Mouse (Mus musculus) heart, embryonic 15.5 days (tissue): Measurements from ENCODE around the gene Pafah1b2. TPM values are rescaled to one million over a fixed set of nuclear protein-coding genes. Genes with fewer than 3 reads are reported as not detected.

Experiments used
- ATAC-seq: fragments of 200-750 bp; cut with Nextera tagmentation; replicated peaks from 2 replicates; pipeline ENCODE4 v1.8.0; 2017; ENCODE audit warnings: low read depth, moderate TSS enrichment; ENCODE audit not compliant: insufficient number of reproducible peaks, insufficient read depth, low FRiP score
- H3K27ac ChIP-seq: fragments of 300-500 bp; sonication (generic); 2 replicates; pipeline ENCODE4 v1.5.1; 2015; ENCODE audit warnings: mild to moderate bottlenecking, inconsistent platforms
- H3K27me3 ChIP-seq: fragments of 300-500 bp; sonication (generic); 2 replicates; pipeline ENCODE4 v1.6.1; 2015; ENCODE audit warnings: inconsistent platforms
- H3K36me3 ChIP-seq: fragments of 300-500 bp; sonication (generic); 2 replicates; pipeline ENCODE4 v1.6.1; 2015; ENCODE audit warnings: mild to moderate bottlenecking, inconsistent platforms
- H3K4me1 ChIP-seq: fragments of 300-500 bp; sonication (generic); replicated peaks from 2 replicates; pipeline ENCODE4 v1.6.1; 2015; ENCODE audit warnings: inconsistent platforms
- H3K4me2 ChIP-seq: fragments of 300-500 bp; sonication (generic); 2 replicates; pipeline ENCODE4 v1.6.1; 2015; ENCODE audit warnings: inconsistent platforms, mild to moderate bottlenecking, moderate library complexity
- H3K4me3 ChIP-seq: fragments of 300-500 bp; sonication (generic); 2 replicates; pipeline ENCODE4 v1.5.1; 2015; ENCODE audit warnings: mild to moderate bottlenecking, inconsistent platforms
- H3K9ac ChIP-seq: fragments of 300-500 bp; sonication (generic); 2 replicates; pipeline ENCODE4 v1.6.1; 2015; ENCODE audit warnings: mild to moderate bottlenecking, inconsistent platforms
- H3K9me3 ChIP-seq: fragments of 300-500 bp; sonication (generic); replicated peaks from 2 replicates; pipeline ENCODE4 v1.6.1; 2016; ENCODE audit warnings: inconsistent platforms
- WGBS: fragments of 180-500 bp; shearing (Covaris S2); methylation state at CpG from one replicate; pipeline ENCODE4 v1.1.7; 2015; ENCODE audit warnings: mixed read lengths; 5-methylcytosine and 5-hydroxymethylcytosine counted together
- polyA plus RNA-seq: library from polyadenylated mRNA; unstranded; fragments of >200 nt; fragmentation: Nextera tagmentation; extraction: Ambion mirVana; gene quantifications from 2 replicates; pipeline ENCODE4 v1.2.1, GENCODE M21; 2015

Gene Pafah1b2
- polyA plus RNA-seq, 1 experiment from 2014 or later = 105 TPM

DNA sequence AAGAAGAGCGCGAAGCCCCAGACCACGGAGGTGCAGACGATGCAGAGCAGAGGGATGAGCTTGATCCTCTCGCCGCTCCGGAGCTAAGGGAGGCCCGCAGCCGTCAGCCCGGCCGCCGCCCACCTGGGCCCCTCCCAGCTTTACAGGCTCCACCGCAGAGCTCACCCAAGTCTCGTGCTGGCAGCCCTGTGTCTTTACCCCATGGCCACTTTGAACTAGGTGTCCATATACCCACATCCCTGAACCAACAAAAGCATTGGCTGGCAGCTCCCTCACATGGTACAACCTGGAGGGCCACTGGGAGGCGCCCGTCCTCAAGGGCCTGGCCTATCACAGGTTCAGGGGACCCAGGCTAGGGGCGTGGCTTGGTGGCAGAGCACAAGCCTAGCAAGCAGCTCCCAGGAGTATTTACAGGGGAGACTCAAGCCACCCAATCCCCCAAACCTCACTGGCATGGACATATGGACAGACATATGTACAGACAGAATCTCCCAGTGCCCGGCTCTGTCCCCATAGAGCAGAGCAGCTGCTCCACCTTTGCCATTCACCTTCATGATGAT lies 71.1 kb downstream of the Pafah1b2 start:
- WGBS = 66% methylated on average over 18 of the region's 18 CpGs
- no peak for ATAC-seq
- H3K4me1 ChIP-seq = peaks cover 7% of the 10 kb centered on the region
- H3K4me2 ChIP-seq = no peak overlapping the region
- H3K9me3 ChIP-seq = no peaks in the 10 kb centered on the region
- H3K36me3 ChIP-seq = peaks cover 54% of the 10 kb centered on the region
- no peak overlapping the region for H3K4me3 ChIP-seq
- no peak overlapping the region for H3K27ac ChIP-seq
- no peak overlapping the region for H3K9ac ChIP-seq
- H3K27me3 ChIP-seq = no peaks in the 10 kb centered on the region

DNA sequence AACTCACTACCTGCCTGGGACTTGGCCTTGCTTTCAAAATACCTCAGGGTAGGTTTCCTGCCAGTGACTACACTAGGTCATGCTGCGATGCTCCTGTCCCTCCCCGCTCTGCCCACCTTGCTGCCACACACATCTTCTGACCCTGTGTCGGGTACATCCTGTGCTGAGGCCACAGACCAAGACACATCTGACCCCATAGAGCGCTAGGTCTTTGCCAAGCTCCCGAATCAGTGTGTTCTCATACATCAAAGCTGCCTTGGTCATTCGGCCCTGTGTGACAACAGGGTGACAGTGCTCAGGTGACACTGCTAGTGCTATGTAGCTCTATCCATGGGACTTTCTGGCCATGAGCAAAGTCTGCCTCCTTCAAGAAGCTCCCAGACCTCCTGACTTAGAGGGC lies 72.7 kb downstream of the Pafah1b2 start:
- Histone ChIP-seq H3K27ac (no peak overlapping the region), H3K27me3 (no peaks in the 10 kb centered on the region), H3K4me2 (no peak overlapping the region), H3K36me3 (peaks cover 48% of the 10 kb centered on the region), H3K4me3 (no peak overlapping the region), H3K9ac (no peak overlapping the region), H3K9me3 (no peaks in the 10 kb centered on the region), H3K4me1 (peaks cover 16% of the 10 kb centered on the region)
- no peak for ATAC-seq
- WGBS = 93% methylated on average over 6 of the region's 6 CpGs

DNA sequence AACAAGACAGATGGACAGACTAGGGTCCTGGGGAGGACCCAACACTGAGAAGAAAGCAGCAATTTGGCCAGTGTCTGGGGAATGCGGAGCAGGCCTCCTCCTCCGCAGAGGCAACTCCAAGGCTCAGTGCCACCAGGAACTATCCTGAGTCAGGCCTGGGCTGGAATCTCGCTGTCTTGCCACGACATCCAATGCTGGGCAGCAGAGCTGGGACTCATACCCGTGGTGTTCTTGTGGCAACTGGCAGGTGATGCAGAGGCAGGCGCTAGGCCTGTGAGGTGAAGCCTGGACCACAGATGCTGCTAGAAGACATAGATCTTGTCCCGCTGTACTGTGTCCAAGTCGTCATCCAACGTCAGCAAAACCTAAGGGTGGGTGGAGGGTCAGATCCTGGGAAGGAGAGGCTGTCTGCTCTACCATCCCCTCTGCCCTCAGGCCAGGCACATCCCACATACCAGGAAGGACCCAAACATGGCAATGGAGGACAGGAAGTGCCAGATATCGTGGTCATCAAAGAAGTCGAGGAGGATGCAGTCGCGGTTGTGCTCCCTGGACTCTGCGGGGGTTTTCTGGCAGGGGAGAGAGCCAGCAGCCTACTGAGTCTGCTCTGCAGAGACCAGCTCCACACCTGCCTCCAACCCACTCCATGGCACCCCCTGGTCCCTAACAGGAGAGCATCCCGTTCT lies 73.4 kb downstream of the Pafah1b2 start:
- H3K9ac ChIP-seq = no peak overlapping the region

DNA sequence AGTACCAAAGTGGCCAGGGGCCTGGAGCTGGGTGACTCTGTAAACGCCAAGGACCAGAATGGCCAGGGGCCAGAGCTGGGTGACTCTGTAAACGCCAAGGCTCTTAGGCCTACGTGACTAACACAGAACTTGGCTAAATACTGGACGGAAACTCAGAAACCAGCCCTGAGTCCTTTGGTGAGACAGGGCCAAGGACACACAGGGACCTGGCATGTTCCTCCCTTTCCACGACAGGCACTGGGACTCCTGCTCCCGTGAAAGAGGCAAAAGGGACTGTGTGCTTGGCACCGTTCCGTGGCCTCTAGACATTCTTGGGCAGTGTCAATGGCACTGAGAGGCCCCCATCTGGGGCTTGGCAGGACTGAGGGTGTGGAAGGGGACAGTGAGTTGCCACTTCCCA lies 74.4 kb downstream of the Pafah1b2 start:
- no peak overlapping the region for H3K4me2 ChIP-seq
- H3K4me3 ChIP-seq = no peak overlapping the region
- no peak for ATAC-seq
- peaks cover 19% of the 10 kb centered on the region for H3K4me1 ChIP-seq
- H3K9ac ChIP-seq = no peak overlapping the region
- H3K9me3 ChIP-seq = no peaks in the 10 kb centered on the region
- H3K36me3 ChIP-seq = peaks cover 37% of the 10 kb centered on the region
- WGBS = 82% methylated on average over 8 of the region's 8 CpGs
- no peak overlapping the region for H3K27ac ChIP-seq
- H3K27me3 ChIP-seq = no peaks in the 10 kb centered on the region

More for the DNA sequence above, 73.4 kb downstream of the Pafah1b2 start:
- Histone ChIP-seq H3K36me3 (peaks cover 44% of the 10 kb centered on the region), H3K27ac (no peak overlapping the region), H3K4me1 (peaks cover 16% of the 10 kb centered on the region), H3K9me3 (no peaks in the 10 kb centered on the region), H3K4me3 (no peak overlapping the region), H3K4me2 (no peak overlapping the region), H3K27me3 (no peaks in the 10 kb centered on the region)
- WGBS = 82% methylated on average over 15 of the region's 15 CpGs
- no peak for ATAC-seq

DNA sequence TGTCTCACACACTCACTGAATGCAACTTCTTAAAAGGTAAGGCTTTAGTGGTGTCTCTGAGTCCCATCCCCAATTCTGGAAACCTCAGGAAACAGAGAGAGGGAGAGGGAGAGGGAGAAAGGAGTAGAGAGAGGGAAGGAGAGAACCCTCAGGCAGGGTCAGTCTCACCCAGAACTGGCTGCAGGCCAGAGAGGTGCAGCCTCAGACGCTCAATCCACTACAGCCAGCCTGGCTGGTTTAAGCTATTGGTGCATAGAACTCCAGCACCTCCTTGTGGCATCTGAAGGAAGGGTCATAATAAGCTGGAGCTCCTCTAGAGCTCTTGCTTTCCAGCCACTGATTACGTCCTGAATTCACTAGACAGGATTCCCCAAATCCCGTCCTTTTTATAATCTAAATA lies 75.6 kb downstream of the Pafah1b2 start:
- WGBS = 9% methylated on average over 3 of the region's 3 CpGs
- peak; percentile 58 for ATAC-seq
- H3K4me3 ChIP-seq = no peak overlapping the region
- no peak overlapping the region for H3K4me2 ChIP-seq
- no peaks in the 10 kb centered on the region for H3K9me3 ChIP-seq
- no peaks in the 10 kb centered on the region for H3K27me3 ChIP-seq
- peaks cover 30% of the 10 kb centered on the region for H3K4me1 ChIP-seq
- H3K27ac ChIP-seq = peak overlapping the region; percentile 38; the same call in 1 of the 2 replicates
- H3K9ac ChIP-seq = no peak overlapping the region
- H3K36me3 ChIP-seq = peaks cover 25% of the 10 kb centered on the region

DNA sequence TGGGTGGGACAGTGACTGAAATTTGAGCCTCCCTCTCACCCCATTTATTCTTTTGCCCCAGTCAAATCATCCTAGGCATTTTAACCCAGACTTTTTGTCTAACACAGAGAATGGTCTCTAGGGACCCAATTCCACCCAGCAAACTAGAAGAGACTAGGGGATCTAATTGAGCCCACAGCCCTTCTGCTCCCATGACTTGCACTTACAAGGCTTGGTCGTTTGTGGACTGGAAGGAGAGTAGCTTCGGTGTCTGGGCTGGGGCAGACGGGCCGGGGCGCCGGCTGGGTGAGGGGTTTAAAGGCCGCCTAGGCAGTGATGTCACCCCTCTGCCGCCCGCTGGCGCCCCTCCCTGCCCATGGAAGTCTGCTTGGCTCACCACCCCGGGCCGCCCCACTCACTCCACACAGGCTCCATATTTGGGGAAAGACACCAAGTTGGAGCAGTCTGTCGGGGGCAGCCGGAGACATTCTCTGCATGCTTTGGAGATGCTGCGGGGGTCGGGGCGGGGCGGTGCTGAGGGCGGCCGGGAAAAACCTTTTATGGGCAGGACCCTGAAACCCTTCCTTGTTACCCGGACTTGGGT lies 76.8 kb downstream of the Pafah1b2 start, which contains the start of gene Tagln:
Tagln (minus strand) TSS at position 431 of the 583 bp plus-strand sequence.
- ATAC-seq = peak; percentile 51
- no peaks in the 10 kb centered on the region for H3K27me3 ChIP-seq
- no peaks in the 10 kb centered on the region for H3K9me3 ChIP-seq
- peak within 1 kb of the TSS; percentile 45 for H3K9ac ChIP-seq
- H3K27ac ChIP-seq = peak within 1 kb of the TSS; percentile 38
- H3K4me3 ChIP-seq = peak within 1 kb of the TSS; percentile 44
- 7% methylated on average over 21 of the region's 21 CpGs for WGBS
- peaks cover 24% of the 10 kb centered on the region for H3K36me3 ChIP-seq
- H3K4me2 ChIP-seq = peak within 1 kb of the TSS; percentile 70
- H3K4me1 ChIP-seq = peaks cover 30% of the 10 kb centered on the region

DNA sequence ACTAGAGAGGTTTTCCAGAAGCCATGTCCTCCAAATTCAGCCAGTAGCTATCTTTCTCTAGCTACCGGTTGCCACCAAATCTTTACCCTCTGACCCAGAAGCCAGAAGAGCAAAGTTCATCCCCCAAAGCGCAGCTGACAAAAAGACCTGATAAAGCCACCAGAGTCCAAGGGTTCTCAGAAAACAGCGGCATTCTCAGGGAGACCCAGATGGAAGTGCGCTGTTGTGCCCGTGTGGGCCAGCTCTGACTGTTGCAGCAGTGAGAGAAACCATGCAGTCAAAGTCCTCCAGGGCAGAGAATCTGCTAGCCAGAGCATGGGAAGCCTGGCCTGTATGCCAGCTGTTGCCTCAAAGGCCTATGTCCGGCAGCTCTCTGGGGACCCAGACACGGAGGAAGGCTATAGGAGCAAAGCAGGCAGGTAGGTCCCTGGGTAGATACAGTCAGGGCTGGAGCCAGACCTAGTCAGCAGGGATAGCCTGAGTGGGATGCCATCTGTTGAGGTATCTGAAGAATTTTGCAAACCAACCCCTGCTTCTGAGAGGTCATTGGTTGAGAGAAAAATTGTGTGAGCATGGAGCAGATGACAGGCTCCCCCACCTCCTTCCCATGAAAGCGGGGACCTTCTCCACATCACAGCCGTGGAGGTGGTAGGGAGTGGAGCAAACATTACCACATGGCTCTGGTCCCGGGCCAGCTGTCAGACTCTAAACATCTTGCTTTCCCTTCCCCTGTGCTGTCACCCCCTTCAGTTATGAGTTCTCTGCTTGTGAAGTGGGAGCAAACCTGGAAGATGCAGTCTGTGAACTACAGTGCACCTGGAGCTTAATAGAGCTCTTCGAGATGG lies 79.7 kb downstream of the Pafah1b2 start:
- H3K4me2 ChIP-seq = peak overlapping the region; percentile 7; the same call in 1 of the 2 replicates
- no peak overlapping the region for H3K9ac ChIP-seq
- 39% methylated on average over 11 of the region's 11 CpGs for WGBS
- peak overlapping the region; percentile 4; the same call in 1 of the 2 replicates for H3K4me3 ChIP-seq
- ATAC-seq = no peak
- peak overlapping the region; percentile 13; the same call in 1 of the 2 replicates for H3K27ac ChIP-seq
- H3K4me1 ChIP-seq = peaks cover 30% of the 10 kb centered on the region
- no peaks in the 10 kb centered on the region for H3K9me3 ChIP-seq
- no peaks in the 10 kb centered on the region for H3K27me3 ChIP-seq
- H3K36me3 ChIP-seq = peaks cover 33% of the 10 kb centered on the region

DNA sequence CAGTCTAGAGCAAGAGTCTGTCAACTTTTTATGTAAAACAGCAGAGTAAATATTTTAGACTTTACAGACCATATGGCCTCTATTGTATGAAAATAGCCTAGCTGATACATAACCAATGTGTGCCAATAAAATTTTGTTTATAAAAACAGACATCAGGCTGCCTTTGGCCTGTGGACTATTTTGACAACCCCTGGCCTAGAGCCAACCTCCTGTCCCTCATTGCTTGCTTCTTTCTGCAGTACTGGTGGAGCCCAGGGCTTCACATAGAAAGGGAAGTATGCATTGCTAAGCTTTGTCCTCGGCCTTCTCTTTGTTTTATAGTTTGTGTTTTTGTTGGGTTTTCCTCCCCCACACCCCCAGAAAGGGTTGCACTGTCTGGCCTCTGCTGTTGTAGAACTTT lies 80.5 kb downstream of the Pafah1b2 start:
- Histone ChIP-seq H3K9ac (no peak overlapping the region), H3K27me3 (no peaks in the 10 kb centered on the region), H3K4me3 (no peak overlapping the region), H3K36me3 (peaks cover 40% of the 10 kb centered on the region), H3K4me2 (no peak overlapping the region), H3K4me1 (peaks cover 28% of the 10 kb centered on the region), H3K27ac (peak overlapping the region; percentile 13; the same call in 1 of the 2 replicates), H3K9me3 (no peaks in the 10 kb centered on the region)
- ATAC-seq = no peak
- 35% methylated on average over 1 of the region's 1 CpGs for WGBS

DNA sequence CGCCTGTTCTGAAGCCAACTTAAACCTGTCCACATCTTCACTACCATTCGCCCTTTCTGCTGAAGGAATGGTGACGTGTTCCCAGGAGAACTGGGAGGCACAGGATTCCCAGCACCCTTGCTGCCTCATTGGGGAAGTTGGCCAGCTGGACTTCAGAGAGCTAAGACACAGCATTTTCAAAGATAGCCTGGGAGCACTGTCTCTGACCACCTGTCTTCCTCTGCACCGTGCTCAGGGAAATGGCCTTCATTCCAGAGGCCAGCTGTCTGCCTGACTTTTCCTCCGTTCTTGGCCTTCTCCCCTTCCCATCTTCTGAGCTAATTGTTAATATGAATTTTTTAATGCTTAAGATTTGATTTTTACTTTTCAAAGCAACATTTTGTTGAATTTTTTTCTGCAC lies 83.2 kb downstream of the Pafah1b2 start:
- 82% methylated on average over 5 of the region's 5 CpGs for WGBS
- ATAC-seq = no peak
- no peak overlapping the region for H3K4me3 ChIP-seq

DNA sequence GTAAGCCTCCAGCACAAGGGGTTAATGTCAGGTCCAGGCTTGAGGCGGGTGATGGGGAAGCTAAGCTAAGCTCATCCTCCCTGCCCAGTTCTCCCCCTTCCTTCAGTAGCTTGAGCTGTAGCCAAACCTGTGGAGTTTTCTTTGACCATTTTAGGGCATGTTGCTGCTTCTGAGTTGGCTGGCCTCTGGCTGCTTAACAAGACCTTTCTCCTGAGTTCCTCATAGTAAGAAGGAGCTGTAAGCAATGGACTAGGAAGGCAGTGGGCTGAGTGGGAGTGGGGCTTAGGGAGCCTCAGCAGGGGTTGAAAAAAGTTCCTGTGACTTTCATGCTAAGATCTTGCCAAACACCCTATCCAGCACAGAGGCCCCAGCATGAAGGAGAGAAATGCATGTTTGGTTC lies 92.6 kb downstream of the Pafah1b2 start:
- Histone ChIP-seq H3K4me3 (no peak overlapping the region), H3K4me1 (no peaks in the 10 kb centered on the region), H3K36me3 (peaks cover 72% of the 10 kb centered on the region), H3K9me3 (no peaks in the 10 kb centered on the region), H3K4me2 (no peak overlapping the region), H3K27ac (peak overlapping the region; percentile 55; the same call in 1 of the 2 replicates), H3K27me3 (no peaks in the 10 kb centered on the region), H3K9ac (no peak overlapping the region)
- ATAC-seq = no peak
- WGBS = 48% methylated on average over 1 of the region's 1 CpGs

More for the DNA sequence above, 83.2 kb downstream of the Pafah1b2 start:
- Histone ChIP-seq H3K4me2 (no peak overlapping the region), H3K27me3 (no peaks in the 10 kb centered on the region), H3K9ac (no peak overlapping the region), H3K27ac (no peak overlapping the region), H3K9me3 (no peaks in the 10 kb centered on the region), H3K4me1 (peaks cover 14% of the 10 kb centered on the region), H3K36me3 (peaks cover 53% of the 10 kb centered on the region)
